8 mouse cellular contexts compared by ENCODE assay signal in the genomic region with DNA sequence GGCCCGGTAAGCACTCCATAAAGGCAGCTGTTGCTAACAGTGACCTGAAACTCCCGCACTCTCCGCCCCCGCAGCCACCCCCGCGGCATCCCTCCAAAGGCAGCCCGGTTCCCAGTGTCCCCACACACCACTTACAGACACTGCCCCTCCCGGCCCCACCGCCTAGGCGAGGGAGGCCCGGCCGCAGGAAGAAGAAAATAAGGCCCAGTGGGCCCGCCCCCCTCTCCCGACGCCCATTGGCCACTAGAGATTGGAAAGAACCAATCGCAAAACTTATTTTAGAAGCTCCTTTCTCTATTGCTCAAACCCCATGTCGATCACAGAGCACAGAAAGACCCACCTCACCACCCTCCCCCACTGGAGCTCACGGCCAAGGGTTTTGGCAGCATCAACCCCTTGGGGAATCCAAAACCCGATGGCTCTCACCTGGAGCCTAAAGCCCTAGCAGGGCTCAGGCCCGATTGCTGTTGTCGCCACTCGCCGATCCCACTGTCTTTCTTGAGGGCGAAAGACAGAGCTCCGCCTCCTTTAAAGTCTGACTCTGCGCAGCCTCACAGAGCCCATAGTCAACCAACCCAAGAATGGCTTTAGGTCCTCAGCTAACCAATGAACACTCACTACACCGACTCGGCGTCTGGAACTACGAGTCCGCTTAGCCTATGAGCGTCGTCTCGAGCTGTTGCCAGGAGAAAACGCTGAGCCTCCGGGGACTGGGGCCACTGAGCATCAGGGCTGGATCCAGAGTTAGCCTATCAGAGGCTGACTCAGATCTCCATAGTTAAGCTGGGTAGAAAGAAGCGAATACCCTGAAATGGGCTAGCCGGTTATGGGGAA. TPM values are rescaled to one million over a fixed set of nuclear protein-coding genes. Genes with fewer than 3 reads are reported as not detected.
DNase-seq lines count a peak whose midpoint lies in the region; ATAC-seq and TF ChIP-seq lines count a peak whose summit lies in the region.

Gene Kdm4a (minus strand): TSS at position 577 of the 834 bp plus-strand sequence.

- ATAC-seq in cerebellum, adult (ENCODE audit: insufficient number of reproducible peaks, low FRiP score, low TSS enrichment): peak; percentile 99
- ATAC-seq in forebrain, embryonic 13.5 days: peak; percentile 100
- ATAC-seq in liver, postnatal 0 days: peak; percentile 99
- peak; percentile 99 for ATAC-seq in neural tube, embryonic 14.5 days (ENCODE audit: low read depth)

- peak within 1 kb of the TSS; percentile 92 for H3K9ac ChIP-seq in ES-Bruce4 (ENCODE audit: low read depth, poor library complexity, severe bottlenecking)
- peak within 1 kb of the TSS; percentile 82 for H3K9ac ChIP-seq in forebrain, embryonic 13.5 days
- H3K9ac ChIP-seq in liver, postnatal 0 days (replicated peaks): peak within 1 kb of the TSS; percentile 89
- H3K9ac ChIP-seq in neural tube, embryonic 14.5 days (replicated peaks; ENCODE audit: low read depth, low read length): peak within 1 kb of the TSS; percentile 65

- intact Hi-C loops in heart, postnatal 10 days (cut with DNase I): no loop called here

- WGBS in forebrain, embryonic 13.5 days: under 1% methylated on average over 38 of the region's 38 CpGs
- WGBS in large intestine, adult 2 months: under 1% methylated on average over 38 of the region's 38 CpGs
- WGBS in liver, postnatal 0 days (ENCODE audit: insufficient replicate concordance): under 1% methylated on average over 38 of the region's 38 CpGs
- WGBS in neural tube, embryonic 14.5 days: under 1% methylated on average over 38 of the region's 38 CpGs

- H3K27ac ChIP-seq in ES-Bruce4 (ENCODE audit: insufficient read depth, low read length): peak within 1 kb of the TSS; percentile 92
- peak within 1 kb of the TSS; percentile 94 for H3K27ac ChIP-seq in forebrain, embryonic 13.5 days
- H3K27ac ChIP-seq in liver, postnatal 0 days (ENCODE audit: low read depth): peak within 1 kb of the TSS; percentile 87
- peak within 1 kb of the TSS; percentile 87 for H3K27ac ChIP-seq in neural tube, embryonic 14.5 days (ENCODE audit: low read depth, low read length)

- TF ChIP-seq CTCF in ES-Bruce4 (IDR thresholded peaks at IDR 0.05; ENCODE audit: low read depth, low read length): no peak
- TF ChIP-seq CTCF in liver, postnatal 0 days (IDR thresholded peaks at IDR 0.05; ENCODE audit: low read depth): no peak

- H3K9me3 ChIP-seq in ES-Bruce4 (replicated peaks; ENCODE audit: control insufficient read depth, insufficient read depth, low read length, poor library complexity, severe bottlenecking): no peaks in the 10 kb centered on the region
- H3K9me3 ChIP-seq in forebrain, embryonic 13.5 days (replicated peaks): no peaks in the 10 kb centered on the region
- no peaks in the 10 kb centered on the region for H3K9me3 ChIP-seq in liver, postnatal 0 days (ENCODE audit: low read length)
- no peaks in the 10 kb centered on the region for H3K9me3 ChIP-seq in neural tube, embryonic 14.5 days (ENCODE audit: control insufficient read depth, low read length)

- peak; percentile 95 to 96 for DNase-seq in heart, postnatal 10 days
- DNase-seq in large intestine, adult 2 months (ENCODE audit: low read depth, low spot score): peak; percentile 96
- peak; percentile 93 for DNase-seq in liver, postnatal 0 days
- peak; percentile 91 for DNase-seq in testis, postnatal 10 days (ENCODE audit: low spot score)

- H3K4me2 ChIP-seq in forebrain, embryonic 13.5 days: peak within 1 kb of the TSS; percentile 70
- peak within 1 kb of the TSS; percentile 84 for H3K4me2 ChIP-seq in liver, postnatal 0 days (ENCODE audit: low read depth, low read length)
- H3K4me2 ChIP-seq in neural tube, embryonic 14.5 days (ENCODE audit: low read depth, low read length): peak within 1 kb of the TSS; percentile 73

- no peaks in the 10 kb centered on the region for H3K27me3 ChIP-seq in ES-Bruce4 (ENCODE audit: control insufficient read depth, insufficient read depth, low read length, poor library complexity, severe bottlenecking)
- H3K27me3 ChIP-seq in forebrain, embryonic 13.5 days: no peaks in the 10 kb centered on the region
- H3K27me3 ChIP-seq in liver, postnatal 0 days (ENCODE audit: insufficient read depth, low read length): no peaks in the 10 kb centered on the region
- H3K27me3 ChIP-seq in neural tube, embryonic 14.5 days (ENCODE audit: control insufficient read depth, insufficient read depth, low read length): no peaks in the 10 kb centered on the region

- peaks cover 19% of the 10 kb centered on the region for H3K36me3 ChIP-seq in ES-Bruce4 (ENCODE audit: control insufficient read depth, insufficient read depth, low read length, poor library complexity, severe bottlenecking)
- H3K36me3 ChIP-seq in forebrain, embryonic 13.5 days (ENCODE audit: poor library complexity, severe bottlenecking): peaks cover 27% of the 10 kb centered on the region
- H3K36me3 ChIP-seq in liver, postnatal 0 days (replicated peaks; ENCODE audit: insufficient read depth, low read length): peaks cover 26% of the 10 kb centered on the region
- H3K36me3 ChIP-seq in neural tube, embryonic 14.5 days (ENCODE audit: control insufficient read depth, insufficient read depth, low read length): peaks cover 26% of the 10 kb centered on the region

- no peak for TF ChIP-seq EP300 in ES-Bruce4 (IDR thresholded peaks at IDR 0.05; ENCODE audit: insufficient read depth, low read depth, low read length)
- TF ChIP-seq EP300 in liver, postnatal 0 days (IDR thresholded peaks at IDR 0.05; ENCODE audit: low read depth): peak; percentile 64

- peak; percentile 51 for TF ChIP-seq POLR2A in ES-Bruce4 (IDR thresholded peaks at IDR 0.05; ENCODE audit: insufficient read depth, low read length)

- peak within 1 kb of the TSS; percentile 99 for H3K4me3 ChIP-seq in ES-Bruce4 (ENCODE audit: low read depth, low read length)
- peak within 1 kb of the TSS; percentile 69 for H3K4me3 ChIP-seq in forebrain, embryonic 13.5 days
- H3K4me3 ChIP-seq in liver, postnatal 0 days (ENCODE audit: low read depth, low read length): peak within 1 kb of the TSS; percentile 79
- H3K4me3 ChIP-seq in neural tube, embryonic 14.5 days (ENCODE audit: low read depth, low read length): peak within 1 kb of the TSS; percentile 61

- H3K4me1 ChIP-seq in ES-Bruce4 (ENCODE audit: control insufficient read depth, insufficient read depth, low read length): no peaks in the 10 kb centered on the region
- H3K4me1 ChIP-seq in forebrain, embryonic 13.5 days: peaks cover 18% of the 10 kb centered on the region
- H3K4me1 ChIP-seq in liver, postnatal 0 days (ENCODE audit: insufficient read depth): peaks cover 15% of the 10 kb centered on the region
- peaks cover 13% of the 10 kb centered on the region for H3K4me1 ChIP-seq in neural tube, embryonic 14.5 days (ENCODE audit: control insufficient read depth, insufficient read depth, low read length)

RNA-seq across cellular contexts. Expression of gene Kdm4a, which starts in this region (rescaled TPM):
- 37.2 and 41.8 TPM in 2 replicates for polyA plus RNA-seq in ES-Bruce4 (2011; ENCODE audit: insufficient read depth, insufficient read length, low read depth, missing spikeins)
- polyA plus RNA-seq in forebrain, embryonic 13.5 days (2015; fragmentation: Nextera tagmentation; extraction: Ambion mirVana): 57.7 and 58.7 TPM in 2 replicates
- 10 to 100 TPM; 38.1 to 39.0 TPM for total RNA-seq in heart, postnatal 10 days (2021)
- polyA plus RNA-seq in large intestine, adult 2 months (2012; rRNA removed): 18.5 and 27.8 TPM in 2 replicates
- polyA plus RNA-seq in liver, postnatal 0 days (2015; fragmentation: Nextera tagmentation; extraction: Ambion mirVana): 7.0 and 7.2 TPM in 2 replicates
- 55.8 and 58.6 TPM in 2 replicates for polyA plus RNA-seq in neural tube, embryonic 14.5 days (2014; fragmentation: Nextera tagmentation; extraction: Ambion mirVana)

Comparison
In these comparisons a context has a peak if more than half of its experiments do, and no peak if none do; other contexts are left out.
1. Peak in every context shown above with its lines: DNase-seq, ATAC-seq, H3K4me3 ChIP-seq and H3K27ac ChIP-seq.